In genomic region chr8:13697681-13698080, GRCm38 (mm10) we compare ENCODE assay signal across 13 mouse cellular contexts. TPM values are rescaled to one million over a fixed set of nuclear protein-coding genes. Genes with fewer than 3 reads are reported as not detected.
A peak's percentile ranks its signal among the peaks of the same experiment; 100 is the strongest.
DNase-seq lines count a peak whose midpoint lies in the region; ATAC-seq lines count a peak whose summit lies in the region.
"Had no signal": no experiment of that assay in that cellular context is flagged by ENCODE, and none has a peak within 500 bp of the region (broad histone marks: within the 10 kb centered on the region; RNA-seq: fewer than 3 reads in every experiment).

No protein-coding gene starts in this region.

- WGBS in heart, embryonic 12.5 days: 65% methylated on average over 8 of the region's 8 CpGs

- H3K36me3 ChIP-seq in heart, embryonic 12.5 days: no peaks in the 10 kb centered on the region
- H3K36me3 ChIP-seq: hindbrain, embryonic 10.5 days; limb, embryonic 15.5 days had no signal

- no peak overlapping the region for H3K27ac ChIP-seq in heart, embryonic 12.5 days (ENCODE audit: poor library complexity, severe bottlenecking)
- H3K27ac ChIP-seq: hindbrain, embryonic 10.5 days; limb, embryonic 15.5 days; macrophage had no signal

- peak; percentile 46 to 66 for DNase-seq in heart, adult 18-20 months
- peak; percentile 30 for DNase-seq in Muller cell, postnatal 12 days (ENCODE audit: inconsistent ontology term)
- peak; percentile 86 for DNase-seq in cerebellum, adult 11-12 months
- DNase-seq in heart, postnatal 4 days: peak; percentile 63
- no peak for DNase-seq in right cerebral cortex, postnatal 36 days (ENCODE audit: low spot score in 2 of 2)
- DNase-seq in urinary bladder, adult 2 months (ENCODE audit: low spot score): no peak
- DNase-seq: kidney, adult 18-20 months; retina, postnatal 1 day had no signal

- H3K4me2 ChIP-seq in heart, embryonic 12.5 days: no peak overlapping the region
- H3K4me2 ChIP-seq: limb, embryonic 15.5 days had no signal

- H3K27me3 ChIP-seq in heart, embryonic 12.5 days (replicated peaks): no peaks in the 10 kb centered on the region
- H3K27me3 ChIP-seq: limb, embryonic 15.5 days had no signal

- H3K9me3 ChIP-seq in heart, embryonic 12.5 days (replicated peaks): no peaks in the 10 kb centered on the region
- H3K9me3 ChIP-seq: hindbrain, embryonic 10.5 days; limb, embryonic 15.5 days had no signal

- ATAC-seq in heart, embryonic 12.5 days (ENCODE audit: insufficient number of reproducible peaks, low FRiP score): no peak
- ATAC-seq: CD4-positive, CD25-positive, alpha-beta regulatory T cell, adult 4 months had no signal

- H3K4me1 ChIP-seq in heart, embryonic 12.5 days (replicated peaks): peaks cover 41% of the 10 kb centered on the region

- H3K4me3 ChIP-seq in heart, embryonic 12.5 days: no peak overlapping the region
- H3K4me3 ChIP-seq: hindbrain, embryonic 10.5 days; limb, embryonic 15.5 days had no signal

- no peak overlapping the region for H3K9ac ChIP-seq in heart, embryonic 12.5 days
- H3K9ac ChIP-seq: limb, embryonic 15.5 days had no signal

RNA-seq across cellular contexts. Expression of gene Cfap97d2, which starts 8.0 kb away (rescaled TPM):
- total RNA-seq in heart, adult 18-20 months (2021): under 1 TPM in 1 of 2 experiments, not detected in 1; 0.26 TPM
- polyA plus RNA-seq in heart, embryonic 12.5 days (2016; fragmentation: Nextera tagmentation; extraction: Ambion mirVana): 0.26 TPM in 1 of 2 replicates, not detected in the other
- total RNA-seq in heart, postnatal 4 days (2021): not detected
- polyA plus RNA-seq in urinary bladder, adult 2 months (2012; rRNA removed): 0.11 and 0.27 TPM in 2 replicates
- polyA plus RNA-seq: CD4-positive, CD25-positive, alpha-beta regulatory T cell, adult 4 months; limb, embryonic 15.5 days; macrophage had no signal

RNA-seq across cellular contexts. Expression of gene Rasa3, which starts 20.3 kb away (rescaled TPM):
- total RNA-seq in heart, adult 18-20 months (2021): 10 to 100 TPM; 11.2 to 14.0 TPM
- polyA plus RNA-seq in heart, embryonic 12.5 days (2016; fragmentation: Nextera tagmentation; extraction: Ambion mirVana): 35.1 and 41.5 TPM in 2 replicates
- total RNA-seq in heart, postnatal 4 days (2021): 10 to 100 TPM; 27.4 to 31.1 TPM
- 49.5 and 51.4 TPM in 2 replicates for polyA plus RNA-seq in urinary bladder, adult 2 months (2012; rRNA removed)

RNA-seq across cellular contexts. Expression of gene Cdc16, which starts 59.8 kb away (rescaled TPM):
- total RNA-seq in heart, adult 18-20 months (2021): 10 to 100 TPM; 30.1 to 31.0 TPM
- polyA plus RNA-seq in heart, embryonic 12.5 days (2016; fragmentation: Nextera tagmentation; extraction: Ambion mirVana): 131 and 140 TPM in 2 replicates
- total RNA-seq in heart, postnatal 4 days (2021): 10 to 100 TPM; 51.9 to 52.1 TPM
- polyA plus RNA-seq in urinary bladder, adult 2 months (2012; rRNA removed): 62.2 and 65.9 TPM in 2 replicates

Comparison
In these comparisons a context has a peak if more than half of its experiments do, and no peak if none do; other contexts are left out.
1. DNase-seq: peak in heart, adult 18-20 months (2 of 2), Muller cell, postnatal 12 days (single experiment), cerebellum, adult 11-12 months (single experiment) and heart, postnatal 4 days (single experiment); none in right cerebral cortex, postnatal 36 days (0 of 2) and urinary bladder, adult 2 months (single experiment).